Mouse (Mus musculus) C2C12 (cell line): ENCODE measurements around the gene Ly6g6d.

ENCODE experiments used
- CEBPB ChIP-seq: IDR thresholded peaks from one replicate; pipeline ENCODE4 v1.6.1; 2011; ENCODE audit warnings: low read depth, mild to moderate bottlenecking, control low read depth, moderate library complexity
- CTCF ChIP-seq: IDR thresholded peaks from one replicate; pipeline ENCODE4 v1.5.1; 2011; ENCODE audit not compliant: control insufficient read depth, insufficient read depth, insufficient read length
- MAX ChIP-seq: IDR thresholded peaks from one replicate; pipeline ENCODE4 v1.6.1; 2011; ENCODE audit warnings: mild to moderate bottlenecking, control low read depth

GRCm38 (mm10) chr17:35111774-35112173 lies 33.9 kb upstream of the Ly6g6d start:
- TF ChIP-seq CTCF = no peak
- no peak for TF ChIP-seq CEBPB
- TF ChIP-seq MAX = no peak
